Mouse (Mus musculus) C2C12 (cell line): ENCODE results near the gene Borcs5. TPM values are rescaled to one million over a fixed set of nuclear protein-coding genes. Genes with fewer than 3 reads are reported as not detected.

Source experiments
- H3K27me3 ChIP-seq: one replicate; pipeline ENCODE4 v1.6.1; 2011; ENCODE audit not compliant: control insufficient read depth, insufficient read depth, insufficient read length
- H3K36me3 ChIP-seq: one replicate; pipeline ENCODE4 v1.6.1; 2011; ENCODE audit not compliant: control insufficient read depth, insufficient read depth
- H3K4me3 ChIP-seq: one replicate; pipeline ENCODE4 v1.5.1; 2011; ENCODE audit warnings: mild to moderate bottlenecking, control low read depth; ENCODE audit not compliant: poor library complexity, insufficient read depth, severe bottlenecking
- H3K79me2 ChIP-seq: one replicate; pipeline ENCODE4 v1.6.1; 2011; ENCODE audit not compliant: control insufficient read depth, insufficient read depth
- H3K79me3 ChIP-seq: one replicate; pipeline ENCODE4 v1.6.1; 2011; ENCODE audit warnings: low read depth, control low read depth
- H3ac ChIP-seq: one replicate; pipeline ENCODE3; 2011; ENCODE audit warnings: low read depth; ENCODE audit not compliant: control insufficient read depth, insufficient read length
- CEBPB ChIP-seq: IDR thresholded peaks from one replicate; pipeline ENCODE4 v1.6.1; 2011; ENCODE audit warnings: low read depth, mild to moderate bottlenecking, control low read depth, moderate library complexity
- CTCF ChIP-seq: IDR thresholded peaks from one replicate; pipeline ENCODE4 v1.5.1; 2011; ENCODE audit not compliant: control insufficient read depth, insufficient read depth, insufficient read length
- FOSL1 ChIP-seq: IDR thresholded peaks from one replicate; pipeline ENCODE4 v1.8.0; 2011; ENCODE audit warnings: mild to moderate bottlenecking, low read length; ENCODE audit not compliant: poor library complexity, insufficient read depth, severe bottlenecking
- MAX ChIP-seq: IDR thresholded peaks from one replicate; pipeline ENCODE4 v1.6.1; 2011; ENCODE audit warnings: mild to moderate bottlenecking, control low read depth
- MYOD1 ChIP-seq: IDR thresholded peaks from one replicate; pipeline ENCODE4 v1.6.1; 2011; ENCODE audit warnings: low read depth; ENCODE audit not compliant: control insufficient read depth, insufficient read length
- MYOG ChIP-seq: IDR thresholded peaks from one replicate; pipeline ENCODE4 v1.6.1; 2011; ENCODE audit not compliant: control insufficient read depth, insufficient read length; ENCODE audit errors: extremely low read depth
- USF1 ChIP-seq: IDR thresholded peaks from one replicate; pipeline ENCODE4 v1.6.1; 2011; ENCODE audit warnings: low read depth, mild to moderate bottlenecking, control low read depth, moderate library complexity
- polyA plus RNA-seq: library from polyadenylated mRNA; unstranded; fragments of >200 nt; fragmentation: generic; extraction: Trizol; gene quantifications from one replicate; pipeline ENCODE4 v1.2.1, GENCODE M21; 2012; ENCODE audit warnings: missing spikeins

Gene Borcs5
- polyA plus RNA-seq, 1 experiment = 6.0 TPM

GRCm38 (mm10) chr6:134725406-134725805 is 86.1 kb downstream of the Borcs5 start:
- H3K79me3 ChIP-seq = no peaks in the 10 kb centered on the region
- peaks cover 10% of the 10 kb centered on the region for H3K36me3 ChIP-seq
- no peak overlapping the region for H3K4me3 ChIP-seq
- H3ac ChIP-seq = no peak overlapping the region
- no peaks in the 10 kb centered on the region for H3K27me3 ChIP-seq
- no peaks in the 10 kb centered on the region for H3K79me2 ChIP-seq
- TF ChIP-seq MYOG (no peak), FOSL1 (no peak), MAX (no peak), USF1 (no peak), MYOD1 (no peak), CTCF (no peak), CEBPB (no peak)

GRCm38 (mm10) chr6:134730978-134731377 is 91.7 kb downstream of the Borcs5 start:
- Histone ChIP-seq H3ac (no peak overlapping the region), H3K36me3 (no peaks in the 10 kb centered on the region), H3K79me2 (no peaks in the 10 kb centered on the region), H3K79me3 (no peaks in the 10 kb centered on the region), H3K4me3 (no peak overlapping the region), H3K27me3 (no peaks in the 10 kb centered on the region)
- TF ChIP-seq MYOG (no peak), MAX (no peak), USF1 (no peak), CEBPB (no peak)

GRCm38 (mm10) chr6:134732813-134733212 is 93.5 kb downstream of the Borcs5 start:
- H3K4me3 ChIP-seq = no peak overlapping the region

GRCm38 (mm10) chr6:134733800-134734221 is 94.5 kb downstream of the Borcs5 start:
- Histone ChIP-seq H3ac (no peak overlapping the region), H3K79me3 (no peaks in the 10 kb centered on the region), H3K36me3 (no peaks in the 10 kb centered on the region), H3K27me3 (no peaks in the 10 kb centered on the region), H3K4me3 (no peak overlapping the region), H3K79me2 (no peaks in the 10 kb centered on the region)
- no peak for TF ChIP-seq USF1
- no peak for TF ChIP-seq MYOG
- no peak for TF ChIP-seq CTCF
- TF ChIP-seq CEBPB = no peak
- no peak for TF ChIP-seq MYOD1
- no peak for TF ChIP-seq FOSL1
- TF ChIP-seq MAX = no peak

More at GRCm38 (mm10) chr6:134732813-134733212, 93.5 kb downstream of the Borcs5 start:
- no peak for TF ChIP-seq CEBPB
- no peak for TF ChIP-seq USF1
- no peak for TF ChIP-seq MAX
- TF ChIP-seq CTCF = no peak
- no peak for TF ChIP-seq FOSL1
- TF ChIP-seq MYOG = no peak
- TF ChIP-seq MYOD1 = no peak
- Histone ChIP-seq H3K79me2 (no peaks in the 10 kb centered on the region), H3K79me3 (no peaks in the 10 kb centered on the region), H3K36me3 (no peaks in the 10 kb centered on the region), H3K27me3 (no peaks in the 10 kb centered on the region), H3ac (no peak overlapping the region)

- TF ChIP-seq MYOG (no peak), CEBPB (no peak), FOSL1 (no peak), MAX (no peak), CTCF (no peak), MYOD1 (no peak), USF1 (no peak)
- H3K36me3 ChIP-seq = no peaks in the 10 kb centered on the region
- no peak overlapping the region for H3ac ChIP-seq
- H3K79me3 ChIP-seq = no peaks in the 10 kb centered on the region
- H3K79me2 ChIP-seq = no peaks in the 10 kb centered on the region
- no peak overlapping the region for H3K4me3 ChIP-seq
- H3K27me3 ChIP-seq = no peaks in the 10 kb centered on the region
Observed at GRCm38 (mm10) chr6:134736853-134737252, 97.5 kb downstream of the Borcs5 start.

GRCm38 (mm10) chr6:134743568-134743967 is 104.3 kb downstream of the Borcs5 start:
- no peaks in the 10 kb centered on the region for H3K36me3 ChIP-seq
- no peak overlapping the region for H3ac ChIP-seq
- H3K27me3 ChIP-seq = no peaks in the 10 kb centered on the region
- H3K79me3 ChIP-seq = no peaks in the 10 kb centered on the region
- no peaks in the 10 kb centered on the region for H3K79me2 ChIP-seq
- no peak overlapping the region for H3K4me3 ChIP-seq
- no peak for TF ChIP-seq CTCF
